Mouse (Mus musculus) granulocyte monocyte progenitor cell, adult 5-6 weeks (primary cell): ENCODE data around the gene Plcxd2. TPM values are rescaled to one million over a fixed set of nuclear protein-coding genes. Genes with fewer than 3 reads are reported as not detected.

Experiments
- ATAC-seq: replicated peaks from 2 replicates; pipeline ENCODE4 v1.8.0; 2016; ENCODE audit warnings: mild to moderate bottlenecking, moderate TSS enrichment, inconsistent platforms; ENCODE audit not compliant: poor library complexity, severe bottlenecking
- total RNA-seq, 2 experiments: library from RNA; stranded (forward) in 1 of 2; stranded (reverse) in 1 of 2; fragments of 200-712, 200-1000 nt in 1 of 2; fragments of >200 nt in 1 of 2; fragmentation: Nextera tagmentation in 1 of 2; gene quantifications; 2 replicates each; pipeline ENCODE4 v1.2.3; 2014 to 2017

The Plcxd2 gene
- total RNA-seq, 2 experiments from 2014 or later = 2.4 to 5.8 TPM

- ATAC-seq = no peak; the same call in 1 of the 2 replicates
Measured at GRCm38 (mm10) chr16:45990901-45991676, 18.9 kb downstream of the Plcxd2 start.

GRCm38 (mm10) chr16:45986236-45986635 lies 23.8 kb downstream of the Plcxd2 start:
- ATAC-seq = no peak

GRCm38 (mm10) chr16:45984610-45985606 lies 25.1 kb downstream of the Plcxd2 start:
- no peak for ATAC-seq

- ATAC-seq = no peak
Measured at GRCm38 (mm10) chr16:45976251-45976650, 33.8 kb downstream of the Plcxd2 start.

GRCm38 (mm10) chr16:45973959-45974686 lies 35.9 kb downstream of the Plcxd2 start:
- ATAC-seq = no peak

GRCm38 (mm10) chr16:45970187-45970586 lies 39.8 kb downstream of the Plcxd2 start:
- no peak for ATAC-seq

GRCm38 (mm10) chr16:45968716-45969115 lies 41.3 kb downstream of the Plcxd2 start:
- ATAC-seq = no peak

- ATAC-seq = peak; percentile 82
Measured at GRCm38 (mm10) chr16:45967471-45967870, 42.5 kb downstream of the Plcxd2 start.

- ATAC-seq = no peak
Measured at GRCm38 (mm10) chr16:45966604-45967003, 43.4 kb downstream of the Plcxd2 start.

- no peak for ATAC-seq
Measured at GRCm38 (mm10) chr16:45964777-45965176, 45.2 kb downstream of the Plcxd2 start.

GRCm38 (mm10) chr16:45963837-45964236 lies 46.2 kb downstream of the Plcxd2 start:
- no peak for ATAC-seq

- no peak for ATAC-seq
Measured at GRCm38 (mm10) chr16:45963088-45963487, 46.9 kb downstream of the Plcxd2 start.

- ATAC-seq = no peak
Measured at GRCm38 (mm10) chr16:45960978-45961377, 49.0 kb downstream of the Plcxd2 start.

GRCm38 (mm10) chr16:45956390-45956950 lies 53.5 kb downstream of the Plcxd2 start:
- ATAC-seq = no peak

- no peak for ATAC-seq
Measured at GRCm38 (mm10) chr16:45953394-45953793, 56.6 kb downstream of the Plcxd2 start, which contains the start of gene Phldb2. Gene Phldb2 (minus strand): TSS chr16:45953598.

GRCm38 (mm10) chr16:45952501-45952900 lies 57.5 kb downstream of the Plcxd2 start:
- peak; percentile 70; the same call in 1 of the 2 replicates for ATAC-seq

- no peak for ATAC-seq
Measured at GRCm38 (mm10) chr16:45952035-45952434, 58.0 kb downstream of the Plcxd2 start.

- no peak for ATAC-seq
Measured at GRCm38 (mm10) chr16:45946335-45946734, 63.7 kb downstream of the Plcxd2 start.

GRCm38 (mm10) chr16:45945649-45946048 lies 64.4 kb downstream of the Plcxd2 start:
- no peak for ATAC-seq

GRCm38 (mm10) chr16:45945174-45945631 lies 64.8 kb downstream of the Plcxd2 start:
- no peak for ATAC-seq
